Mouse (Mus musculus) hindbrain, postnatal 0 days (tissue): ENCODE measurements around the gene Olfr825. TPM values are rescaled to one million over a fixed set of nuclear protein-coding genes. Genes with fewer than 3 reads are reported as not detected.

Source experiments
- polyA plus RNA-seq: library from polyadenylated mRNA; unstranded; fragments of >200 nt; fragmentation: Nextera tagmentation; extraction: Ambion mirVana; gene quantifications from 2 replicates; pipeline ENCODE4 v1.2.1, GENCODE M21; 2015
- total RNA-seq: library from RNA; depleted of rRNA; stranded (reverse); fragments of >200 nt; gene quantifications from 2 replicates; pipeline ENCODE4 v1.2.3, GENCODE M21; 2014; rRNA removed

Gene Olfr825
- total and polyA plus RNA-seq, 2 experiments from 2014 or later, result not detected

Other genes starting within 250 kb of the Olfr825 start
- gene Olfr818, start 217.7 kb downstream of the Olfr825 start, total RNA-seq, result not detected in 2 replicates
- not detected in 2 replicates for gene Olfr818, start 217.7 kb downstream of the Olfr825 start, polyA plus RNA-seq
- gene Olfr819, start 199.5 kb downstream of the Olfr825 start, total RNA-seq, result not detected in 2 replicates
- gene Olfr819, start 199.5 kb downstream of the Olfr825 start, polyA plus RNA-seq, result not detected in 2 replicates
- not detected in 2 replicates for gene Olfr247, start 190.6 kb downstream of the Olfr825 start, total RNA-seq
- not detected in 2 replicates for gene Olfr247, start 190.6 kb downstream of the Olfr825 start, polyA plus RNA-seq
- not detected in 2 replicates for gene Gm10310, start 181.7 kb downstream of the Olfr825 start, total RNA-seq
- gene Gm10310, start 181.7 kb downstream of the Olfr825 start, polyA plus RNA-seq, result not detected in 2 replicates
- not detected in 2 replicates for gene Olfr820, start 154.1 kb downstream of the Olfr825 start, total RNA-seq
- gene Olfr820, start 154.1 kb downstream of the Olfr825 start, polyA plus RNA-seq, result not detected in 2 replicates
- gene Olfr821, start 136.4 kb downstream of the Olfr825 start, total RNA-seq, result not detected in 2 replicates
- gene Olfr821, start 136.4 kb downstream of the Olfr825 start, polyA plus RNA-seq, result not detected in 2 replicates
- not detected in 2 replicates for gene Olfr822, start 95.6 kb downstream of the Olfr825 start, total RNA-seq
- not detected in 2 replicates for gene Olfr822, start 95.6 kb downstream of the Olfr825 start, polyA plus RNA-seq
- gene Olfr823, start 51.4 kb downstream of the Olfr825 start, total RNA-seq, result not detected in 2 replicates
- not detected in 2 replicates for gene Olfr823, start 51.4 kb downstream of the Olfr825 start, polyA plus RNA-seq
- gene Olfr824, start 36.8 kb downstream of the Olfr825 start, total RNA-seq, result not detected in 2 replicates
- not detected in 2 replicates for gene Olfr824, start 36.8 kb downstream of the Olfr825 start, polyA plus RNA-seq
- not detected in 2 replicates for gene Olfr826, start 17.4 kb upstream of the Olfr825 start, total RNA-seq
- not detected in 2 replicates for gene Olfr826, start 17.4 kb upstream of the Olfr825 start, polyA plus RNA-seq
- gene Olfr827, start 47.6 kb upstream of the Olfr825 start, total RNA-seq, result not detected in 2 replicates
- not detected in 2 replicates for gene Olfr827, start 47.6 kb upstream of the Olfr825 start, polyA plus RNA-seq
- 0.65 and 2.6 TPM in 2 replicates for gene Neurod4, start 113.5 kb upstream of the Olfr825 start, total RNA-seq
- gene Neurod4, start 113.5 kb upstream of the Olfr825 start, polyA plus RNA-seq, result 0.91 and 1.3 TPM in 2 replicates
- gene Tespa1, start 156.1 kb upstream of the Olfr825 start, total RNA-seq, result not detected in 2 replicates
- not detected in 2 replicates for gene Tespa1, start 156.1 kb upstream of the Olfr825 start, polyA plus RNA-seq
- gene Vmn2r84, start 227.6 kb upstream of the Olfr825 start, total RNA-seq, result 0.04 and 0.16 TPM in 2 replicates
- gene Vmn2r84, start 227.6 kb upstream of the Olfr825 start, polyA plus RNA-seq, result 0.03 TPM in 1 of 2 replicates, not detected in the other